Mouse (Mus musculus) megakaryocyte, embryonic 14.5 days (primary cell): ENCODE data around the gene Ccr10. TPM values are rescaled to one million over a fixed set of nuclear protein-coding genes. Genes with fewer than 3 reads are reported as not detected.

Experiments used
- H3K27me3 ChIP-seq: replicated peaks from 2 replicates; pipeline ENCODE3; 2012; ENCODE audit warnings: inconsistent platforms
- H3K36me3 ChIP-seq: replicated peaks from 2 replicates; pipeline ENCODE3; 2012; ENCODE audit warnings: low read length, inconsistent platforms, mixed read lengths
- H3K4me1 ChIP-seq: 2 replicates; pipeline ENCODE4 v1.6.1; 2012; ENCODE audit warnings: inconsistent platforms
- H3K4me3 ChIP-seq: replicated peaks from 2 replicates; pipeline ENCODE3; 2012; ENCODE audit warnings: moderate library complexity, mild to moderate bottlenecking, inconsistent platforms
- H3K9me3 ChIP-seq: 2 replicates; pipeline ENCODE4 v1.6.1; 2012; ENCODE audit warnings: inconsistent platforms
- FLI1 ChIP-seq: IDR thresholded peaks from 2 replicates; pipeline ENCODE4 v1.6.1; 2012; ENCODE audit warnings: low read length, inconsistent platforms, mixed read lengths
- GATA1 ChIP-seq: IDR thresholded peaks from 3 replicates; pipeline ENCODE4 v1.6.1; 2012; ENCODE audit warnings: mixed read lengths, low read length, inconsistent platforms, borderline replicate concordance
- polyA plus RNA-seq: library from polyadenylated mRNA; stranded (reverse); fragments of >175 nt; gene quantifications from 2 replicates; pipeline ENCODE4 v1.2.3, GENCODE M21; 2012; ENCODE audit warnings: low replicate concordance; ENCODE audit not compliant: insufficient read depth

Gene Ccr10
- polyA plus RNA-seq, 1 experiment, result 0.13 TPM

GRCm38 (mm10) chr11:101180846-101181740, 5.8 kb upstream of the Ccr10 start:
- Histone ChIP-seq H3K4me1 (peaks cover 95% of the 10 kb centered on the region), H3K36me3 (peaks cover 21% of the 10 kb centered on the region)

GRCm38 (mm10) chr11:101180261-101180660, 5.0 kb upstream of the Ccr10 start:
- Histone ChIP-seq H3K9me3 (no peaks in the 10 kb centered on the region), H3K36me3 (peaks cover 14% of the 10 kb centered on the region), H3K4me1 (peaks cover 95% of the 10 kb centered on the region), H3K27me3 (peaks cover 87% of the 10 kb centered on the region), H3K4me3 (no peak overlapping the region)
- TF ChIP-seq GATA1, result no peak
- TF ChIP-seq FLI1, result no peak

More at GRCm38 (mm10) chr11:101180846-101181740, 5.8 kb upstream of the Ccr10 start:
- TF ChIP-seq GATA1, result no peak
- no peak for TF ChIP-seq FLI1
- H3K27me3 ChIP-seq, result peaks cover 82% of the 10 kb centered on the region
- peak overlapping the region; percentile 12 for H3K4me3 ChIP-seq
- no peaks in the 10 kb centered on the region for H3K9me3 ChIP-seq

- H3K36me3 ChIP-seq, result peaks cover 11% of the 10 kb centered on the region
- H3K4me1 ChIP-seq, result peaks cover 95% of the 10 kb centered on the region
- H3K27me3 ChIP-seq, result peaks cover 88% of the 10 kb centered on the region
- TF ChIP-seq FLI1, result no peak
- no peak for TF ChIP-seq GATA1
- H3K4me3 ChIP-seq, result no peak overlapping the region
- H3K9me3 ChIP-seq, result no peaks in the 10 kb centered on the region
Observed at GRCm38 (mm10) chr11:101179306-101179705, 4.1 kb upstream of the Ccr10 start.

DNA sequence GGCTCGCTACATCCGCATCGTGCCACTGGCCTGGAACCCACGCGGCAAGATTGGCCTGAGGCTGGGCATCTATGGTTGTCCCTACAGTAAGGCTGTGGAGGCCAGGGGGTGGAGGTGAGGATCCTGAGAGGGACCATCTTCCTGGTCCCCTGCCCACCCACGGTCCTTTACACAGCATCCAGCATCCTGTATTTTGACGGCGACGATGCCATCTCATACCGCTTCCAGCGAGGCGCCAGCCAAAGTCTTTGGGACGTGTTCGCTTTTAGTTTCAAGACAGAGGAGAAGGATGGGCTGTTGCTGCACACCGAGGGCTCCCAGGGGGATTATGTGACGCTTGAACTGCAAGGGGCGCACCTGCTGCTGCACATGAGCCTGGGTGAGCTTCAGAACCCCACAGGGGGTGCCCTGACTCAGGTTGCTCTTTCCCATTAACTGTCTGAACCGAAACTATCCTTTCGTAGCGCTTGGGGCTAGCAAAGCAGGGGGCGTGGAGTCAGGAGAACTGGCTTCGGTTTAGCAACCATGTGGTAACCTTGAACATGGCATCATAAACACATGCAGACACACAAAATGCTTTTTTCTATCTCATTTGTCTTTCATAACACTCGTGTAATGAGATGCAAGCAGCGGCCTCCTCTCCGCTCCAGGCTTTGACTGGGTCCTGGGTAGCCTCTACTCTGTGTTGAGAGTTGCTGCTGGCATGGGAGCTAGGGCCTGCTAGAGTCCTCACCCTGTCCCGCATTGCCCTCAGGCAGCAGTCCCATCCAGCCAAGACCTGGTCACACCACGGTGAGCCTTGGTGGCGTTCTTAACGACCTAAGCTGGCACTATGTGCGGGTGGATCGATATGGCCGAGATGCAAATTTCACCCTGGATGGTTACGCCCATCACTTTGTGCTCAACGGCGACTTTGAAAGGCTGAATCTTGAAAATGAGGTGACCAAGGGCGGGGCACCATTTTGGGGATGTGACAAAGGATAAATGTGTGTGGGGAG, 3.1 kb upstream of the Ccr10 start:
- Histone ChIP-seq H3K36me3 (peaks cover 8% of the 10 kb centered on the region), H3K4me3 (peak overlapping the region; percentile 64), H3K27me3 (peaks cover 88% of the 10 kb centered on the region), H3K9me3 (no peaks in the 10 kb centered on the region), H3K4me1 (peaks cover 97% of the 10 kb centered on the region)
- no peak for TF ChIP-seq FLI1
- TF ChIP-seq GATA1, result no peak

DNA sequence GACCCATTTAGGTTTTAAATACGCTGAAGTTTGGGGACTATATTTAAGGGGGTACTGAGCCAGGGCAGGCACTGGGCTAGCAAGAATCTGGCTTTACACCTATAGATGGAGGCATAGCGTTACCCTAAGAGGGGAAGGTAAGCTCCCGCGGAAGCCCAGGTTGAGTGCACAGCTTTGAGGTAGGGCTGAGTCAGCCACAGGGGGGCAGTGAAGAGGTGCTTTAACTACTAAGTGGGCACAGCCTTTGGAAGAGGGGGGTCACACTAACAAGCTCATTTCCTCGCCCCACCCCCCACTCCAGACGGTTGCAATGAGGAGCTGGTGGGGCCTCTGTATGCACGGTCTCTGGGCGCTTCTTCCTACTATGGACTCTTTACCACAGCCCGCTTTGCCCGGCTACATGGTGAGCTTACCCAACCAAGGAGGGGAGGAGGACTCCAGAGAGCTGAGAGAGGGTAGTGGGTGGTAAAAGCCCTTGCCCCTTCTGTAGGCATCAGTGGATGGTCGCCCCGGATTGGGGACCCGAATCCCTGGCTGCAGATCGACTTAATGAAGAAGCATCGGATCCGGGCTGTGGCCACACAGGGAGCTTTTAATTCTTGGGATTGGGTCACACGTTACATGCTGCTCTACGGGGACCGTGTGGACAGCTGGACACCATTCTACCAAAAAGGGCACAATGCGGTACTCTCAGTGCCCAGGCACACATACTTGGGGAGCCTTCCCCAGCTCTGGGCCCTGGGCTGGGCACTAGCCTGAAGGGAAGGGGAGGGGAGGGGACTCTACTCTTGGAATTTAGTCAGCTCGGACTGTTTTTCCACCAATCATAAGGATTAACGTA, 1.9 kb upstream of the Ccr10 start:
- Histone ChIP-seq H3K4me3 (peak overlapping the region; percentile 42), H3K9me3 (no peaks in the 10 kb centered on the region), H3K4me1 (peaks cover 95% of the 10 kb centered on the region), H3K36me3 (peaks cover 2% of the 10 kb centered on the region), H3K27me3 (peaks cover 87% of the 10 kb centered on the region)
- TF ChIP-seq FLI1 (no peak), GATA1 (no peak)

DNA sequence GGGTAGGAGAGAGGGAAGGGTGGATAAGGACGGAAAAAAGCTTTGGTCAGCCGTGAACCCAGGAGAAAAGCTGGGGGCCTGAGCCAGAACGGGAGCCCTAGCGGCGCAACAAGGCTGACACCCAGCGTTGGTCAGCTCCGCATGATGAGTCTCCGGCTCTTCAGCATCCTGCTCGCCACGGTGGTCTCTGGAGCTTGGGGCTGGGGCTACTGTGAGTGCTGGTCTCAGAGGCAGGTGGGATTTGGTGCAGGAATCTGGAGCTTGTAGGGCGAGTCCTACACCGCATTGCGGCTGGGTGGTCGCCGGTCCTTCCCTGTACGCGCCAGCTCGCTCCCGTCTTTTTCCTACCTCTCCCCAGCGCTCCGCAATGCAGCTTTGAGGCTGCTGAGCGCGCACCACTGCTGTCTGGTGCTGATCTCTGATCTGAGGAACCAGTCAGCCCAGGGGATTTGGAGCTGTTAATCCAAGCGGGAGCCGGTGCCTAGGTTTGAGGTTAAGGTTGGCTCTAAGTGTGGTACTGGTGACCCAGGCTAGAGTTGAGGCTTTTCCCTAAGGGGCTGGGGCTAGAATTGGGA, 961 bp upstream of the Ccr10 start:
- Histone ChIP-seq H3K36me3 (no peaks in the 10 kb centered on the region), H3K27me3 (peaks cover 89% of the 10 kb centered on the region), H3K4me1 (peaks cover 96% of the 10 kb centered on the region)

GRCm38 (mm10) chr11:101175636-101176116, 433 bp upstream of the Ccr10 start:
- TF ChIP-seq GATA1 (no peak), FLI1 (no peak)
- Histone ChIP-seq H3K9me3 (no peaks in the 10 kb centered on the region), H3K27me3 (peaks cover 91% of the 10 kb centered on the region), H3K4me1 (peaks cover 96% of the 10 kb centered on the region), H3K4me3 (peak overlapping the region; percentile 81), H3K36me3 (no peaks in the 10 kb centered on the region)

More for the DNA sequence above, 961 bp upstream of the Ccr10 start:
- TF ChIP-seq FLI1 (no peak), GATA1 (no peak)
- H3K4me3 ChIP-seq, result peak overlapping the region; percentile 81
- no peaks in the 10 kb centered on the region for H3K9me3 ChIP-seq

- Histone ChIP-seq H3K27me3 (peaks cover 97% of the 10 kb centered on the region), H3K4me3 (peak overlapping the region; percentile 89), H3K36me3 (no peaks in the 10 kb centered on the region), H3K9me3 (no peaks in the 10 kb centered on the region), H3K4me1 (peaks cover 94% of the 10 kb centered on the region)
- no peak for TF ChIP-seq FLI1
- TF ChIP-seq GATA1, result no peak
Observed at GRCm38 (mm10) chr11:101174389-101174745, 876 bp downstream of the Ccr10 start.
